Mouse (Mus musculus) heart, embryonic 11.5 days (tissue): ENCODE results near the gene Auts2. TPM values are rescaled to one million over a fixed set of nuclear protein-coding genes. Genes with fewer than 3 reads are reported as not detected.

Source experiments
- ATAC-seq: fragments of 200-750 bp; cut with Nextera tagmentation; replicated peaks from 2 replicates; pipeline ENCODE4 v1.8.0; 2017; ENCODE audit warnings: moderate library complexity; ENCODE audit not compliant: insufficient number of reproducible peaks, low FRiP score, low TSS enrichment
- H3K27ac ChIP-seq: fragments of 300-500 bp; sonication (generic); 2 replicates; pipeline ENCODE4 v1.5.1; 2014; ENCODE audit warnings: mild to moderate bottlenecking, low read depth, low read length
- H3K27me3 ChIP-seq: fragments of 300-500 bp; sonication (generic); 2 replicates; pipeline ENCODE4 v1.6.1; 2014; ENCODE audit warnings: mild to moderate bottlenecking, low read length, mixed read lengths; ENCODE audit not compliant: control insufficient read depth, insufficient read depth
- H3K36me3 ChIP-seq: fragments of 300-500 bp; sonication (generic); 2 replicates; pipeline ENCODE4 v1.6.1; 2014; ENCODE audit warnings: mild to moderate bottlenecking, low read length, moderate library complexity, mixed read lengths; ENCODE audit not compliant: control insufficient read depth, insufficient read depth
- H3K4me1 ChIP-seq: fragments of 300-500 bp; sonication (generic); 2 replicates; pipeline ENCODE4 v1.6.1; 2014; ENCODE audit warnings: low read length; ENCODE audit not compliant: control insufficient read depth, insufficient read depth
- H3K4me2 ChIP-seq: fragments of 300-500 bp; sonication (generic); 2 replicates; pipeline ENCODE4 v1.6.1; 2014; ENCODE audit warnings: mild to moderate bottlenecking, moderate library complexity
- H3K4me3 ChIP-seq: fragments of 300-500 bp; sonication (generic); 2 replicates; pipeline ENCODE4 v1.5.1; 2014; ENCODE audit warnings: low read depth, low read length
- H3K9ac ChIP-seq: fragments of 300-500 bp; sonication (generic); 2 replicates; pipeline ENCODE4 v1.6.1; 2014; ENCODE audit warnings: mild to moderate bottlenecking, low read depth, low read length, moderate library complexity
- H3K9me3 ChIP-seq: fragments of 300-500 bp; sonication (generic); replicated peaks from 2 replicates; pipeline ENCODE4 v1.6.1; 2016; ENCODE audit warnings: low read length; ENCODE audit not compliant: control insufficient read depth
- WGBS: fragments of 180-500 bp; shearing (Covaris S2); extraction: QIAGEN DNeasy Blood & Tissue Kit; methylation state at CpG from one replicate; pipeline ENCODE4 v1.1.7; 2014; ENCODE audit not compliant: insufficient replicate concordance; 5-methylcytosine and 5-hydroxymethylcytosine counted together
- polyA plus RNA-seq: library from polyadenylated mRNA; unstranded; fragments of >200 nt; fragmentation: Nextera tagmentation; extraction: Ambion mirVana; gene quantifications from 2 replicates; pipeline ENCODE4 v1.2.1, GENCODE M21; 2014

Auts2 gene
- polyA plus RNA-seq, 1 experiment from 2014 or later, result 19.8 TPM

- H3K9me3 ChIP-seq, result no peaks in the 10 kb centered on the region
- no peak for ATAC-seq
- no peak overlapping the region for H3K9ac ChIP-seq
- no peak overlapping the region for H3K4me3 ChIP-seq
- no peaks in the 10 kb centered on the region for H3K36me3 ChIP-seq
- WGBS, result 49% methylated on average over 7 of the region's 7 CpGs
- H3K27ac ChIP-seq, result no peak overlapping the region
- H3K4me1 ChIP-seq, result no peaks in the 10 kb centered on the region
- no peaks in the 10 kb centered on the region for H3K27me3 ChIP-seq
- no peak overlapping the region for H3K4me2 ChIP-seq
Observed at GRCm38 (mm10) chr5:131948571-131949151, 594.5 kb downstream of the Auts2 start.

GRCm38 (mm10) chr5:131946801-131947200 is 596.3 kb downstream of the Auts2 start:
- H3K27me3 ChIP-seq, result no peaks in the 10 kb centered on the region
- WGBS, result 65% methylated on average over 5 of the region's 5 CpGs
- no peaks in the 10 kb centered on the region for H3K9me3 ChIP-seq
- H3K4me2 ChIP-seq, result no peak overlapping the region
- no peaks in the 10 kb centered on the region for H3K4me1 ChIP-seq
- no peak overlapping the region for H3K4me3 ChIP-seq
- ATAC-seq, result no peak
- no peak overlapping the region for H3K9ac ChIP-seq
- no peaks in the 10 kb centered on the region for H3K36me3 ChIP-seq
- no peak overlapping the region for H3K27ac ChIP-seq

GRCm38 (mm10) chr5:131944761-131945160 is 598.4 kb downstream of the Auts2 start:
- Histone ChIP-seq H3K4me1 (no peaks in the 10 kb centered on the region), H3K4me2 (no peak overlapping the region), H3K9me3 (no peaks in the 10 kb centered on the region), H3K36me3 (no peaks in the 10 kb centered on the region), H3K27me3 (no peaks in the 10 kb centered on the region), H3K27ac (no peak overlapping the region), H3K9ac (no peak overlapping the region), H3K4me3 (no peak overlapping the region)
- 64% methylated on average over 2 of the region's 2 CpGs for WGBS
- no peak for ATAC-seq

- Histone ChIP-seq H3K4me1 (peaks cover 10% of the 10 kb centered on the region), H3K27ac (no peak overlapping the region), H3K9me3 (no peaks in the 10 kb centered on the region), H3K27me3 (no peaks in the 10 kb centered on the region), H3K4me2 (no peak overlapping the region), H3K9ac (no peak overlapping the region), H3K36me3 (no peaks in the 10 kb centered on the region), H3K4me3 (no peak overlapping the region)
- no peak for ATAC-seq
- 52% methylated on average over 7 of the region's 7 CpGs for whole genome bisulfite sequencing
Observed at GRCm38 (mm10) chr5:131928696-131929095, 614.4 kb downstream of the Auts2 start.

- Histone ChIP-seq H3K4me1 (peaks cover 5% of the 10 kb centered on the region; the same call in 1 of the 2 replicates), H3K4me3 (no peak overlapping the region), H3K9ac (no peak overlapping the region), H3K27ac (no peak overlapping the region), H3K36me3 (no peaks in the 10 kb centered on the region), H3K27me3 (peaks cover 3% of the 10 kb centered on the region; the same call in 1 of the 2 replicates), H3K9me3 (no peaks in the 10 kb centered on the region), H3K4me2 (no peak overlapping the region)
- WGBS, result 56% methylated on average over 4 of the region's 4 CpGs
- no peak for ATAC-seq
Observed at GRCm38 (mm10) chr5:131922759-131923158, 620.4 kb downstream of the Auts2 start.

GRCm38 (mm10) chr5:131922118-131922517 is 621.0 kb downstream of the Auts2 start:
- 29% methylated on average over 5 of the region's 5 CpGs for WGBS
- Histone ChIP-seq H3K4me1 (peaks cover 5% of the 10 kb centered on the region; the same call in 1 of the 2 replicates), H3K27me3 (peaks cover 3% of the 10 kb centered on the region; the same call in 1 of the 2 replicates), H3K9ac (no peak overlapping the region), H3K4me2 (no peak overlapping the region), H3K27ac (no peak overlapping the region), H3K36me3 (no peaks in the 10 kb centered on the region), H3K4me3 (no peak overlapping the region), H3K9me3 (no peaks in the 10 kb centered on the region)
- no peak for ATAC-seq

- H3K4me2 ChIP-seq, result no peak overlapping the region
- no peaks in the 10 kb centered on the region for H3K9me3 ChIP-seq
- H3K4me1 ChIP-seq, result peaks cover 5% of the 10 kb centered on the region; the same call in 1 of the 2 replicates
- H3K27me3 ChIP-seq, result peaks cover 3% of the 10 kb centered on the region; the same call in 1 of the 2 replicates
- ATAC-seq, result no peak
- no peaks in the 10 kb centered on the region for H3K36me3 ChIP-seq
- 48% methylated on average over 12 of the region's 12 CpGs for WGBS
- H3K4me3 ChIP-seq, result no peak overlapping the region
- no peak overlapping the region for H3K27ac ChIP-seq
- H3K9ac ChIP-seq, result no peak overlapping the region
Observed at GRCm38 (mm10) chr5:131919983-131920777, 623.0 kb downstream of the Auts2 start.

GRCm38 (mm10) chr5:131916791-131917403 is 626.2 kb downstream of the Auts2 start:
- 68% methylated on average over 12 of the region's 12 CpGs for WGBS
- no peak overlapping the region for H3K4me2 ChIP-seq
- H3K4me1 ChIP-seq, result peaks cover 5% of the 10 kb centered on the region; the same call in 1 of the 2 replicates
- H3K9ac ChIP-seq, result no peak overlapping the region
- ATAC-seq, result no peak
- no peaks in the 10 kb centered on the region for H3K9me3 ChIP-seq
- H3K27ac ChIP-seq, result no peak overlapping the region
- H3K4me3 ChIP-seq, result no peak overlapping the region
- H3K27me3 ChIP-seq, result no peaks in the 10 kb centered on the region
- H3K36me3 ChIP-seq, result no peaks in the 10 kb centered on the region
